Mouse (Mus musculus): ENCODE measurements around the gene Vwa3a. TPM values are rescaled to one million over a fixed set of nuclear protein-coding genes. Genes with fewer than 3 reads are reported as not detected.

Vwa3a gene
- polyA plus RNA-seq, 1 experiment from 2014 or later = 0.04 TPM

DNA sequence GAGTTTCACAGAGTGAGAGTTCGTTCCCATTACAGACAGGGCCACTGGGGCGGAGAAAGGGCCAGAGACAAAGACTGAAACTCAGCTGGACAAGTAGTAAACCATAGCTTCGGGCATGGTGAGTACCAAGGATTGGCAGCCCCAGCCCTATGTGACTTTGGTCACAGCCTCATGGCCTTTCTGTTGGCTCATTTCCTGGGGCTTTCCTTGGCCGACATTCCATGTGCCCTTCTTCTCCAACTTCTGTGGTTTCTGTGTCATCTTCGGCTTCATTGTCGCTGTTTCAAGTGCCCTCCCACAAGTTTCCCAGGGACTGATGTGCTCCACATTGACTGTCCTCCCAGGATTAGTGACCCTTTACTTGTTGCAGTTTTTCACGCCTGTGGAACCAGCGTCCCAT, 17.7 kb upstream of the Vwa3a start:
- WGBS (ENCODE audit: insufficient replicate concordance) = 86% methylated on average over 8 of the region's 8 CpGs
- Histone ChIP-seq H3K4me1 (ENCODE audit: insufficient read depth) (no peaks in the 10 kb centered on the region), H3K9ac (replicated peaks) (no peak overlapping the region), H3K36me3 (replicated peaks; ENCODE audit: insufficient read depth, low read length) (no peaks in the 10 kb centered on the region; the same call in 1 of the 2 replicates), H3K27me3 (ENCODE audit: insufficient read depth, low read length) (no peaks in the 10 kb centered on the region), H3K4me2 (ENCODE audit: low read depth, low read length) (no peak overlapping the region), H3K4me3 (ENCODE audit: low read depth, low read length) (no peak overlapping the region), H3K27ac (ENCODE audit: low read depth) (no peak overlapping the region), H3K9me3 (ENCODE audit: low read length) (no peaks in the 10 kb centered on the region)
- ATAC-seq (no peak), DNase-seq (no peak)
- TF ChIP-seq EP300 (IDR thresholded peaks at IDR 0.05; ENCODE audit: low read depth) = no peak
- TF ChIP-seq CTCF (IDR thresholded peaks at IDR 0.05; ENCODE audit: low read depth) = no peak

- Histone ChIP-seq H3K27me3 (ENCODE audit: insufficient read depth, low read length) (no peaks in the 10 kb centered on the region), H3K36me3 (replicated peaks; ENCODE audit: insufficient read depth, low read length) (no peaks in the 10 kb centered on the region; the same call in 1 of the 2 replicates), H3K27ac (ENCODE audit: low read depth) (no peak overlapping the region), H3K9ac (replicated peaks) (no peak overlapping the region), H3K9me3 (ENCODE audit: low read length) (no peaks in the 10 kb centered on the region), H3K4me1 (ENCODE audit: insufficient read depth) (no peaks in the 10 kb centered on the region), H3K4me2 (ENCODE audit: low read depth, low read length) (no peak overlapping the region), H3K4me3 (ENCODE audit: low read depth, low read length) (no peak overlapping the region)
- DNase-seq (no peak), ATAC-seq (no peak)
- no peak for TF ChIP-seq EP300 (IDR thresholded peaks at IDR 0.05; ENCODE audit: low read depth)
- no peak for TF ChIP-seq CTCF (IDR thresholded peaks at IDR 0.05; ENCODE audit: low read depth)
- WGBS (ENCODE audit: insufficient replicate concordance) = 84% methylated on average over 4 of the region's 4 CpGs
Measured at GRCm38 (mm10) chr7:120722063-120722462, 17.1 kb upstream of the Vwa3a start.

DNA sequence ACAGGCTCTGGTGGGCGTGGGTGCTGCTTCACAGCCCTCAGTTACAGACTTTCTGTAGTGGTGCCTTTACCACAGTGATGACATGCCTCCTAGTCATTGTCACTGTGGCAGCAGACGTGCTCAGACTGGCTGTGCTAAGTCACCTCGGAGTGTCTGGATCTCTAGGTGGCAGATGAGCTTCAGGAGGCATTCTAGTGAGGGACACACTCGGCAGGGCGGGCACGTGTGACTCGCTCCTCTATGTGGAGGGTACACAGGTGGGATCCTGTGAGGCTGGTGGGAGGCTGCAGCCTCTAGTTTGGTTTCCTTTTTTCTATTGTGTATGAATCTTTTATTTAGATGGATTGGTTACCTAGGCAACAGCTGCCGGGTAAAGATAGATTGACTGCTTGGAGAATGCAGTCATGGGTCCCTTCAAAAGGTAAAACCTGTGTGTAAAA, 16.3 kb upstream of the Vwa3a start:
- Histone ChIP-seq H3K4me2 (ENCODE audit: low read depth, low read length) (no peak overlapping the region), H3K4me1 (ENCODE audit: insufficient read depth) (no peaks in the 10 kb centered on the region), H3K9me3 (ENCODE audit: low read length) (no peaks in the 10 kb centered on the region), H3K27ac (ENCODE audit: low read depth) (no peak overlapping the region), H3K36me3 (replicated peaks; ENCODE audit: insufficient read depth, low read length) (no peaks in the 10 kb centered on the region; the same call in 1 of the 2 replicates), H3K27me3 (ENCODE audit: insufficient read depth, low read length) (no peaks in the 10 kb centered on the region), H3K4me3 (ENCODE audit: low read depth, low read length) (no peak overlapping the region), H3K9ac (replicated peaks) (no peak overlapping the region)
- 83% methylated on average over 8 of the region's 8 CpGs for WGBS (ENCODE audit: insufficient replicate concordance)
- TF ChIP-seq EP300 (IDR thresholded peaks at IDR 0.05; ENCODE audit: low read depth) (no peak), CTCF (IDR thresholded peaks at IDR 0.05; ENCODE audit: low read depth) (no peak)
- ATAC-seq (no peak), DNase-seq (no peak)

- Histone ChIP-seq H3K36me3 (replicated peaks; ENCODE audit: insufficient read depth, low read length) (peaks cover 6% of the 10 kb centered on the region), H3K9ac (replicated peaks) (no peak overlapping the region), H3K27ac (ENCODE audit: low read depth) (no peak overlapping the region), H3K4me2 (ENCODE audit: low read depth, low read length) (no peak overlapping the region), H3K27me3 (ENCODE audit: insufficient read depth, low read length) (no peaks in the 10 kb centered on the region), H3K4me3 (ENCODE audit: low read depth, low read length) (no peak overlapping the region), H3K9me3 (ENCODE audit: low read length) (no peaks in the 10 kb centered on the region), H3K4me1 (ENCODE audit: insufficient read depth) (no peaks in the 10 kb centered on the region)
- 0 out of 2 replicates have a peak, but pooled peaks have one; percentile 46 for ATAC-seq
- DNase-seq = peak; percentile 60
- WGBS (ENCODE audit: insufficient replicate concordance) = 71% methylated on average over 3 of the region's 3 CpGs
- TF ChIP-seq CTCF (IDR thresholded peaks at IDR 0.05; ENCODE audit: low read depth) (peak; percentile 82), EP300 (IDR thresholded peaks at IDR 0.05; ENCODE audit: low read depth) (no peak)
Measured at GRCm38 (mm10) chr7:120727581-120727980, 11.5 kb upstream of the Vwa3a start.

DNA sequence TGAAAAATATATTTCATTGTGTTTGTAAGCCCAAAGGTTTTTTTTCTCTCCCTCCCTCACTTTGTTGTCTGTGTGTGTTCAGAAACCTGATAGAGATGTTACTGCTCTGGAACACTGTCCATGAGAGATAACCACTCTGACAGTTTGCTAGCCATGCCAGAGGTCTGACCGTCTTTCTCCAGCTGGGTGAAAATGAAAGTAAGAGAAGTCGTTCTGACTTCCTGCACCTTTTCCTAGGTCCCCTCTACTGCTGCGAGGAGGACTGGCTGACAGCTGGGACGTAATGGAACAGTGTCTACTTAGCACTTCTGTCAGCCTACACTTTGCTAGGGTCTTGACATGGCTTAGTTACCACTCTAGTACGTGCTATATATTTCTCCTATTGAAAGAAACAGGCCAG, 9.5 kb upstream of the Vwa3a start:
- no peaks in the 10 kb centered on the region for H3K27me3 ChIP-seq (ENCODE audit: insufficient read depth, low read length)
- WGBS (ENCODE audit: insufficient replicate concordance) = 29% methylated on average over 5 of the region's 5 CpGs
- no peaks in the 10 kb centered on the region for H3K4me1 ChIP-seq (ENCODE audit: insufficient read depth)
- H3K4me2 ChIP-seq (ENCODE audit: low read depth, low read length) = peak overlapping the region; percentile 63
- H3K9ac ChIP-seq (replicated peaks) = peak overlapping the region; percentile 27
- DNase-seq (no peak), ATAC-seq (peak; percentile 81)
- peak overlapping the region; percentile 21; the same call in 1 of the 2 replicates for H3K4me3 ChIP-seq (ENCODE audit: low read depth, low read length)
- H3K36me3 ChIP-seq (replicated peaks; ENCODE audit: insufficient read depth, low read length) = peaks cover 6% of the 10 kb centered on the region
- H3K9me3 ChIP-seq (ENCODE audit: low read length) = no peaks in the 10 kb centered on the region
- peak overlapping the region; percentile 53 for H3K27ac ChIP-seq (ENCODE audit: low read depth)
- TF ChIP-seq CTCF (IDR thresholded peaks at IDR 0.05; ENCODE audit: low read depth) (no peak), EP300 (IDR thresholded peaks at IDR 0.05; ENCODE audit: low read depth) (peak; percentile 80)

- TF ChIP-seq CTCF (IDR thresholded peaks at IDR 0.05; ENCODE audit: low read depth) = no peak
- no peak for ATAC-seq
- H3K36me3 ChIP-seq (replicated peaks; ENCODE audit: insufficient read depth, low read length) = peaks cover 6% of the 10 kb centered on the region
- H3K27ac ChIP-seq (ENCODE audit: low read depth) = no peak overlapping the region
- H3K4me3 ChIP-seq (ENCODE audit: low read depth, low read length) = no peak overlapping the region
- H3K4me2 ChIP-seq (ENCODE audit: low read depth, low read length) = no peak overlapping the region
- WGBS (ENCODE audit: insufficient replicate concordance) = 83% methylated on average over 7 of the region's 7 CpGs
- no peak for DNase-seq
- no peaks in the 10 kb centered on the region for H3K27me3 ChIP-seq (ENCODE audit: insufficient read depth, low read length)
- H3K4me1 ChIP-seq (ENCODE audit: insufficient read depth) = no peaks in the 10 kb centered on the region
- H3K9ac ChIP-seq (replicated peaks) = no peak overlapping the region
- no peaks in the 10 kb centered on the region for H3K9me3 ChIP-seq (ENCODE audit: low read length)
Measured at GRCm38 (mm10) chr7:120732906-120733305, 6.2 kb upstream of the Vwa3a start.

All from liver, postnatal 0 days (tissue).